Mouse (Mus musculus): Measurements from ENCODE around the gene Senp3.

DNA sequence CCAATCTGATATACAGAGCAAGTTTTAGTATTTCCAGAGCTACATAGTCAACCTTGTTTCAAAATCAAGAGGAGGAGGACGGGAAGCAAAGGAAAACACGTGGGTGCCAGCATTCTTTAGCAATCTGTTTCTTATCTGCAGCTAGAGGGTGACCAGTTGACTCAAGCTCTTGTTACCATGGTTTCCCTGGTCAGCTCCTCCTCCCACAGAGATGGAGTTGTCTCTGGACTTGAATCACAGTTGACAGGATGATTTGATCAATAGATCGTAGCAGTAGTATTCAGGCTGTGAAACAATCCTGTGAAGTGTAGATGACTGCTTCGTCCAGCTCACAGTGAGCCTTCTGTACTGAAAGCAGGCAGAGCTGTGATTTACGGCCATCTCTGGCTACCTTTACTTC lies 34.0 kb upstream of the Senp3 start:
- TF ChIP-seq ZC3H11A (IDR thresholded peaks at IDR 0.05; ENCODE audit: low read depth, low read length) (no peak), KAT2A (IDR thresholded peaks at IDR 0.05; ENCODE audit: insufficient replicate concordance, low read length) (no peak), POLR2A (IDR thresholded peaks at IDR 0.05; ENCODE audit: low read depth, low read length) (no peak), CTCF (conservative IDR thresholded peaks at IDR 0.05 in 1 of 2, IDR thresholded peaks at IDR 0.05 in 1 of 2; ENCODE audit: low read depth in 2 of 2, low read length in 2 of 2) (no peak), CHD2 (IDR thresholded peaks at IDR 0.05; ENCODE audit: low read length) (no peak), CHD1 (IDR thresholded peaks at IDR 0.05; ENCODE audit: low read depth, low read length) (no peak), MAFK (IDR thresholded peaks at IDR 0.05; ENCODE audit: insufficient replicate concordance, low read length) (no peak), ZKSCAN1 (IDR thresholded peaks at IDR 0.05; ENCODE audit: borderline replicate concordance, low read depth, low read length) (no peak), USF1 (IDR thresholded peaks at IDR 0.05; ENCODE audit: low read depth, low read length) (no peak), ZMIZ1 (IDR thresholded peaks at IDR 0.05; ENCODE audit: low read depth, low read length) (no peak), E2F4 (IDR thresholded peaks at IDR 0.05; ENCODE audit: insufficient replicate concordance, low read depth, low read length) (no peak), MAZ (IDR thresholded peaks at IDR 0.05; ENCODE audit: low read depth, low read length) (no peak), EP300 (IDR thresholded peaks at IDR 0.05; ENCODE audit: low read length) (no peak), IRF4 (IDR thresholded peaks at IDR 0.05; ENCODE audit: low read depth, low read length) (no peak)

All from CH12.LX (cell line).